Mouse (Mus musculus): ENCODE measurements around the gene Iqcf6.

The Iqcf6 gene

DNA sequence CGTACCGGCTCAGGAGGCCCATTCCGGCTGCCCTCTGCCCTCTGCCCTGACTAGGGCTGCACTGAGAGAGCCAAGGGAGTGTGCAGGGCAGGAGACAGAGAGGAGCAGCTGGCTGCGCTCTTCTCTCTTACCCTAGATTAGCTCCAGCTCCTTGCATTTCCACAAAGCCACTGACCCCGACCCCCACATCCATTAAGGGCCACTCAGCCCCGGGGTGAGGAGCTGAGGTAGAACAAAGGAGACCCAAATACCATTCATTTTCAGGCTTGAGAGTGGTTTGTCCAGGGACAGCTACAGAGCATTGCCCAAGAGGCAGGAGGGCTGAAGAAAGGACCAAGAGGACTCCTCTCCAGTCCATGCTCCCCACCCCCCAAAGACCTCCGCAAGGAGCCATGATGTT, 33.1 kb downstream of the Iqcf6 start:
- DNase-seq = no peak

DNA sequence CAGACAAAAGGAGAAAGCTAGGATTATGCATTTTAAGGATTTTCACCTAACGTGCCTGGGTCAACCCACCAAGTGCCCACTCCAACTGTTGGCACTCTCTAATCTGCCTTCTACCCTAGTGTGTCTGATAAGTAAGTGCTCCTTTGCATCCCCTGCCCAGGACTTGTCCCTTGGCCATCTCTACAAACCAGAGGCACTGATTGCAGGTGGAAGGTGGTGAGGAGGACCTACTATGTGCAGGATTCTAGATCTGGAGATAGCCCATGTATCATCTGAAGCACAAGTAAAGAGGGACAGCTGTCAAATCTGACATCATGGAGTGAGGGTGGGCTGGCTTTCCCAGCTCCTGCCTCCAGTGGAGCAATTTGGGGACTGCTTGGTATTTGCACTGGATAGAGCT, 33.6 kb downstream of the Iqcf6 start:
- no peak for DNase-seq

DNA sequence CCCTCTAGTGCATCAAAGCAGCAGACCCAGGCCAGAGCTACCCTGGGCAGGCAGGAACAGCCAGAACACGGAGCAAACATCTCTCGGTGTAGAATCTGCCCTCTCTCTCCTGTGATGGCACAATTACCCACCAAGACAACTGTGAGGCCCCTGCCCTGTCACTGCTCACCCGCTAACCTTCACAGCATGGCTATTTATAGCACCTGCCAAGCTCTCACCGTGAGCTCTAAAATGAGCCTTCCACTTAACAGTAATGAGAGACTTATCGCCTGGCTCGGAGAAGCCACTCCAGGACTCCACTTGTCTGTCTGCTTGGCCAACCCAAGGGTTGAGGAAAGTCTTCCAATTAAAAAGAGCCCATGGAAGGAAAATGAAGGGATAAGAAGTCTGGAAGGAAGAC, 36.8 kb downstream of the Iqcf6 start:
- DNase-seq = no peak

DNA sequence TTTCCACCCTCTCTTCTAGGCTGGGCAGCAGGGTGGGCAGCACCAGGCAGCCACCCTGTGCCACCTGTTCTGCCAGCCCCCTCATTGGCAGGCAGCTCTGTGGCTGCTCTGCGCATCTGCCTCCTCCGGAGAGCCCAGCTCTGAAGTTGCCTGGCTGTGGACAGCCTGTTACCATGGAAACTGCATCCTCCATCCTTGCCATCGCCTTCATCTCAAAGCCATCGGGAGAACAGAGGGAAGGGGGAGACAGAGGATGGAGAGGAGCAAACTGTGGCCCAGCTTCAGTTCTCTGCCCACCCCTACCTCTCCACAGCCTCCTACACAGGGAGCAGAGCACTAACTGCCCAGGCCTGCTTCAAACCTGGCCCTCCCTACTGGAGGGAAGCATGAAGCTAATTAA, 38.1 kb downstream of the Iqcf6 start:
- no peak for DNase-seq

DNA sequence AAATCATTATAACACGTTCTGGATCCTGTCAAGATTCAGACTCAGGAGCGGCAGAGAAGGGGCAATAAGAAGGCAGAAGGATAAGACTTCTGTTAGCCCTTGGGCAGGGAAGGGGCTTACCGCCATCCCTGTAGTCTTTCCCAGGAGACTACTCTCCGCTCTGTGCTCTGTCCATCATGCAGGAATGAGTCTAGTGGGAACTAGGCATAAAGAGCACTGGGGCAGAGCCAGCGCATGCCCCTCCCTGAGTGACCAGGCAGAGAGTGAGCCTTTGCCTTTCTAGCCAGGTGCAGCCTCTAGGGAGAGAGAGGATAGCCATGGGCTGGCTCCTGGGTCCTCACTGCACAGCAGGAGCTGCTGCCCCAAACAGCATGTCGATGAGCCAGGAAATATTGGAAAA, 38.5 kb downstream of the Iqcf6 start:
- no peak for DNase-seq

DNA sequence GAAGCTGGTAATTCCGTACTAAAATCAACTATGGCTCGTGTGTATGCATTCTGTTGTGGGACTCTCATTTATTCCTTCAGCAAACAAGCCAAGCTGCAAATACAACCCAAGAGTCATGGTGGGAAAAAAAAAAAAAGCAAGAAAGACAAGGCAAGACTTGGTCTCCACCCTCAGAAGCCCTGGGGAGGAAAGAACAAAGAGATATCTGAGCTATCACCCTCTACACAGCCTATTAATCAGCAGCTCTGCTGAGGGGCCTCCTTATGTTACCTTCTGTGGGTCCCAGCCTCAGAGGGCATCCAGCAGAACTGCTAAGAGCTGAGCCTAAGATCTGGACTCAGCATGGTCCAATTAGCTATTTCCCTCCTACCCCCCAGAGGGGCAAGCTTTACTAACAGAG, 47.5 kb downstream of the Iqcf6 start:
- DNase-seq = no peak

DNA sequence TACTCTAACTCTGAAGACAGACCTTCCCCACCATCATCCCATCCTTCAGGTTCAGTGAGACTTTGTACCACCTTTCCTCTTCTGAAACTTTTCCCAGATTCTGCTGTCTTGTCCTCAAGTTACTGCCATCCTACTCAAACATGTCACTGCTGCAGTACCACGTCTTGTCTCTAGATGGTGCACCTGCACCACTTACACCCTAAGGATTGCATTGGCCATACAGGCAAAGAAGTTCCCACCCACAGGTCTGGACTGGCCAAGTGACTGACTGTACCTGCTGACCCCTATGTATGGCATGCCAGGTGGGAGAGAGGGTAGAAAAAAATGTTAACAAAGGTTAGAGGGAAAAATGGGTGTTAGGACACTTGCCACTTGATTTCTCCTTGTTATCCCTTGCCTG, 49.1 kb downstream of the Iqcf6 start:
- DNase-seq = peak; percentile 85

DNA sequence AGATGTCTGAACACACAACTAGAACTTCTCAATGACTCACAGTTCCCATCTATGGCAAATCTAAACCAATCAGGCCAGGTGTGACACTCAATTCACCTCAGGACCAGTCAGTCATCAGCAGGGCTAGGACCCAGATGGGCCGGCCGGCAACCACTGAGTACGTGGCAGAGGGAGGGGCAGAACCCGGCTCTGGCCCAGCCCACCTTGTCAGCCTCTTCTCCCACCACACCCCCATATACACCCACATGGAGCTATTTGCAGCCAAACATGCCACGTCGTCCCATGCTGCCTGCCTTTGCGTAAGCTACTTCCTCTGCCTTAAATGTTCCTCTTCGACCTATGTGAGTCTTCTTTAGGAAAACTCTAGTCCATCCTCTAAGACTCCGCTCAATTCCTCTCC, 49.6 kb downstream of the Iqcf6 start:
- DNase-seq = no peak

DNA sequence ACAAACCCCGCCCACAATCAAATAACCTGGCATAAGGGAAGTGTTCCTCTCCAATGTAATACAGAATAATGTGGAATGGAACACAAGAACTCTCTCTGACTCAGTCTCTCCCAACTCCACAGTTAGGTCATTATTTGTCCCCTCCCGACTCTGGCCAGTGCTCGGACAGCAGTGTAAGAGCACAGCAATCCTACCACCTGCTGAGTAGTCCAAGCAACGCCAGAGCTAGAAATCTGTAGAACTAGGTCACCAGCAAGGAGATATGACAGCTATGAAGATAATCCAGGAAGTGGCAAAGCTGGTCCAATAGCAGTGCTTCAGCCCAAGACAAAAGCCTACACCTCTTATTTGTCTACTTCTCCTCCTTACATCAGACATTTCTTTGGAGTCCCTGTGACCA, 50.2 kb downstream of the Iqcf6 start:
- no peak for DNase-seq

Measured in cerebellum, adult 8-10 months (tissue).